Mouse (Mus musculus): ENCODE measurements at regions not wholly inside any gene's neighbourhood (a gene's known extent, or its start where the extent isn't known, plus 50 kb on each side); places are given as distances from the start of the nearest gene placed in this dataset.

DNA sequence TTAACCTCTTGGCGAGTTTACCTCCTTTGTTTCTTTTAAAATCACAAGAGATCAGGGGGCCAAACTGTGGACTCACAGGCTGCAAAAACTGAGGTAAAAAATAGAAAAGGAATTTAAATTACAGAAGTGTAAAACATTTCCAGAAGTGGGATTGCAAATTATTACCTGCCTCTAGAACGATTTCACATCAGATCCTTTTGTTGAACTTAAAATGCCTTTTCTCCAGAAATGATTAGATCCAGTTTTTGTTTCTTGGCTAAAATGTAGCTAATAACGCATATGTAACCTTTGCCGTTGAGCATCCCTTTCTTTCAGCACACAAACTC, 108.8 kb upstream of the Zeb2 start:
- Histone ChIP-seq H3K4me2 (replicated peaks; ENCODE audit: low read depth, low read length) (no peak overlapping the region), H3K27ac (ENCODE audit: low read length) (no peak overlapping the region), H3K4me1 (ENCODE audit: insufficient read depth, low read depth, low read length) (no peaks in the 10 kb centered on the region), H3K9ac (replicated peaks; ENCODE audit: low read depth) (no peak overlapping the region), H3K36me3 (ENCODE audit: insufficient read depth, low read length) (no peaks in the 10 kb centered on the region), H3K9me3 (ENCODE audit: low read length) (no peaks in the 10 kb centered on the region), H3K27me3 (replicated peaks; ENCODE audit: insufficient read depth, low read length) (no peaks in the 10 kb centered on the region), H3K4me3 (ENCODE audit: low read depth, low read length) (no peak overlapping the region)
- DNase-seq (ENCODE audit: low spot score) = no peak
- ATAC-seq = no peak
- TF ChIP-seq CTCF (IDR thresholded peaks at IDR 0.05) = no peak
- no peak for TF ChIP-seq EP300 (IDR thresholded peaks at IDR 0.05)
- 72% methylated on average over 4 of the region's 4 CpGs for WGBS

DNA sequence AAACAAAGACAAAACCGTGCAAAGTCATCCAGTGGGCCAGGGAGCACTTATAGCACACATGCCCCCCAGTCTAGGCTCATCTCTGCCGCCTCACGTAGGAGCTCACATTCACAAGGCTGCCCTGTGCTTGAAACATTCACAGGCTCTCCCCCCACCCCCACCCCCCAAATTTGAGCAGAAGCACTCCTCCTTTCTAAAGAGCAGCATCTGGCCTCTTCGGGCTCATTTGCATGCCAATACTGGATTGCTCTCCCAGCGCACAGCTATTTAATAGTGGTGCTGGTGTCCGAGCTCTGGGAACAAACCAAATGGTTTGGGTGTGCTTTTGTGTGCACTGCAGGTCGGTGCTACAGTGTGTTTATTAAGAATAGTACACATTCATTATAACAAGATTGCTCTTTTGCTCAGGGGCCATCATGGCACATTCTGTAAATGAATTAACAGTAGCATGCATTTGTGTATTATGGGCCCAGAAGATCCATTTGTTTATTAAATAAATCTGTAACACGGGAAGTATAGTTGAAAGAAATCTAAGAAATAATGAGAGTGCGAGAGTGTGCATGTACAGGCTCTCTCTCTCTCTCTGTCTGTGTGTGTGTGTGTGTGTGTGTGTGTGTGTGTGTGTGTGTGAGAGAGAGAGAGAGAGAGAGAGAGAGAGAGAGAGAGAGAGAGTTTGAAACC, 108.3 kb upstream of the Zeb2 start:
- 65% methylated on average over 9 of the region's 9 CpGs for WGBS

DNA sequence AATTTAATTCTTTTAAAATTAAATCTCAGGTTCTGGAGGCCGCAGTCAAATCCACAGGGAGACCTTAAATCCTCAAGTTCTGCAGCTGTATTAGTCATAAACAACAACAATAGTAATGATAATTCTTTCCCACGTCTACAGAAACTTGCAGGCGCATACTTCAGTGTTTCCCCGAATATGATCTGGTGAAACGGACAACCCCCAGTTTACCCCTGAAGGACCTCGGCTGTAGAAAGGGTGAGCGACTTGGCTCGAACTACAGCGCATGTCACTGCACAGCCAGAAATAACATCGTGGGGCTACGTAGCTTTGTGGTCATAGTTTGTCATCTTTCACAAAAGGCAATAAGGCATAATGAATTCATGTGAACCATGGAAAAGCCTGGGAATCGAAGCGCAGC, 105.0 kb upstream of the Zeb2 start:
- no peak overlapping the region for H3K9ac ChIP-seq (replicated peaks; ENCODE audit: low read depth)
- no peaks in the 10 kb centered on the region for H3K4me1 ChIP-seq (ENCODE audit: insufficient read depth, low read depth, low read length)
- WGBS = 71% methylated on average over 13 of the region's 13 CpGs
- DNase-seq (ENCODE audit: low spot score) (no peak), ATAC-seq (no peak)
- no peak overlapping the region for H3K4me3 ChIP-seq (ENCODE audit: low read depth, low read length)
- H3K27ac ChIP-seq (ENCODE audit: low read length) = no peak overlapping the region
- no peaks in the 10 kb centered on the region for H3K9me3 ChIP-seq (ENCODE audit: low read length)
- TF ChIP-seq EP300 (IDR thresholded peaks at IDR 0.05) (no peak), CTCF (IDR thresholded peaks at IDR 0.05) (no peak)
- no peaks in the 10 kb centered on the region for H3K36me3 ChIP-seq (ENCODE audit: insufficient read depth, low read length)
- no peaks in the 10 kb centered on the region for H3K27me3 ChIP-seq (replicated peaks; ENCODE audit: insufficient read depth, low read length)
- H3K4me2 ChIP-seq (replicated peaks; ENCODE audit: low read depth, low read length) = no peak overlapping the region

More for the DNA sequence above, 108.3 kb upstream of the Zeb2 start:
- Histone ChIP-seq H3K27me3 (replicated peaks; ENCODE audit: insufficient read depth, low read length) (no peaks in the 10 kb centered on the region), H3K9ac (replicated peaks; ENCODE audit: low read depth) (no peak overlapping the region), H3K9me3 (ENCODE audit: low read length) (no peaks in the 10 kb centered on the region), H3K4me1 (ENCODE audit: insufficient read depth, low read depth, low read length) (no peaks in the 10 kb centered on the region), H3K36me3 (ENCODE audit: insufficient read depth, low read length) (no peaks in the 10 kb centered on the region), H3K27ac (ENCODE audit: low read length) (no peak overlapping the region), H3K4me3 (ENCODE audit: low read depth, low read length) (no peak overlapping the region), H3K4me2 (replicated peaks; ENCODE audit: low read depth, low read length) (no peak overlapping the region)
- ATAC-seq (no peak), DNase-seq (ENCODE audit: low spot score) (no peak)
- no peak for TF ChIP-seq CTCF (IDR thresholded peaks at IDR 0.05)
- TF ChIP-seq EP300 (IDR thresholded peaks at IDR 0.05) = no peak

DNA sequence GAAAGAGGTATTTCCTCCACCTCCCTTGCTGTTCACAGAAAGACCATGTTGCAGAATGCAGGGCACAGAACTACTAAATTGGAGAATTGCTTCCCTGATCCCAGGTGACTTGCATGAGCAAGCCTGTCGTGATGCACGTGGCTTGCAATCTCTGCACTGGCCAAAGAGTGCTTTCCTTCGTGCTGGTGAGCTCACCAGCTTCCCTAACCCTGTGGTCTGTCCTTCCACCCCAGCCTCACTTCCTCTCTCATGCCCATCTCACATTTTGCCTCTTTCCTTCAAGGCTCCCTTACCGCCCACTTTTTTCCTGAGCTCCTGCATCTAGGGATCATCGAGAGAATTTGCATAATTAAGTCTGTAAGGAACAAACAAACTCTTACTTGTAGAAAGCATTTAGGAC, 102.7 kb upstream of the Zeb2 start:
- DNase-seq (ENCODE audit: low spot score) (no peak), ATAC-seq (no peak)
- Histone ChIP-seq H3K4me1 (ENCODE audit: insufficient read depth, low read depth, low read length) (no peaks in the 10 kb centered on the region), H3K9me3 (ENCODE audit: low read length) (no peaks in the 10 kb centered on the region), H3K27ac (ENCODE audit: low read length) (no peak overlapping the region), H3K4me2 (replicated peaks; ENCODE audit: low read depth, low read length) (no peak overlapping the region), H3K4me3 (ENCODE audit: low read depth, low read length) (no peak overlapping the region), H3K9ac (replicated peaks; ENCODE audit: low read depth) (no peak overlapping the region), H3K27me3 (replicated peaks; ENCODE audit: insufficient read depth, low read length) (no peaks in the 10 kb centered on the region), H3K36me3 (ENCODE audit: insufficient read depth, low read length) (no peaks in the 10 kb centered on the region)
- WGBS = 53% methylated on average over 5 of the region's 5 CpGs
- TF ChIP-seq CTCF (IDR thresholded peaks at IDR 0.05) = no peak
- no peak for TF ChIP-seq EP300 (IDR thresholded peaks at IDR 0.05)

DNA sequence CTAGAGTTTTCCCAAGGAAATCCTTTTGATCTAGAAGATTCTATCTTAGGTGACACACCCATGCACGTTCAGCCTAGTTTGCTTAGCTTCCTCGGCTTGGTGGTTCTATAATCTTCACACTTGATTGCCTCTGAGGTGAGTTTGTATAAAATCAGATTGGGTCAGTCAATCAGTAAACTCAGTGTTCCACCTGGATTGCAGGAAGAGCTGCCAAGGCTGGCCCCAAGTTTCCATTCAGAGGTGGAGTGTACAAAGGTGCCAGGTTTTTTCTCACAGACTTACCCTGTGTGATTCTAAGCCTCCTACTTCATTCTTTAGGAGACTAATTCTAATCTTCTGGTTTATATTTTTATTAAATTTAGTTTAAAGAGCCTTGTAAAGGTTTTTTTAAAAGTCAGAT, 95.6 kb upstream of the Zeb2 start:
- DNase-seq (ENCODE audit: low spot score) (no peak), ATAC-seq (no peak)
- H3K4me2 ChIP-seq (replicated peaks; ENCODE audit: low read depth, low read length) = no peak overlapping the region
- no peaks in the 10 kb centered on the region for H3K36me3 ChIP-seq (ENCODE audit: insufficient read depth, low read length)
- 55% methylated on average over 2 of the region's 2 CpGs for WGBS
- H3K4me3 ChIP-seq (ENCODE audit: low read depth, low read length) = no peak overlapping the region
- H3K9ac ChIP-seq (replicated peaks; ENCODE audit: low read depth) = no peak overlapping the region
- no peaks in the 10 kb centered on the region for H3K9me3 ChIP-seq (ENCODE audit: low read length)
- no peak for TF ChIP-seq CTCF (IDR thresholded peaks at IDR 0.05)
- TF ChIP-seq EP300 (IDR thresholded peaks at IDR 0.05) = no peak
- H3K27me3 ChIP-seq (replicated peaks; ENCODE audit: insufficient read depth, low read length) = no peaks in the 10 kb centered on the region
- H3K27ac ChIP-seq (ENCODE audit: low read length) = no peak overlapping the region
- H3K4me1 ChIP-seq (ENCODE audit: insufficient read depth, low read depth, low read length) = no peaks in the 10 kb centered on the region

DNA sequence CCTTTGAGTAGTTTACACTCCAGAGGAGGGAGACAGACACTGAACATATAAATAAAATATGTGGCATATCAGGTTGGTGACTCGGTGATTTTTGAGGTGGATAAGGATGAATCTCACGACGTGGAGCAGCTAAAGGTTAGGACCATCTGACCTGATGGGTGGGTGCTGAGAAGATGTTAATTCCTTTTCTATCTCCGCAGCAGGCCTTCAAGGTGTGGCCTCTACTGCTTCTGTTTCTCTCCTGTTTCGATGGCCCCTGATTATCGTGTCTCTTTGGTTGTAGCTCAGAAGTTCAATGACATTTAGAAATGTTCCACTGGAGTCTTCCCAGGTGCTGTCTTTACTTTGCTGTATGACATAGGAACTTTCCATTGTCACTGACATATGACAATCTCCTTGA, 91.3 kb upstream of the Zeb2 start:
- Histone ChIP-seq H3K27ac (ENCODE audit: low read length) (no peak overlapping the region), H3K4me1 (ENCODE audit: insufficient read depth, low read depth, low read length) (peaks cover 3% of the 10 kb centered on the region; the same call in 1 of the 2 replicates), H3K4me2 (replicated peaks; ENCODE audit: low read depth, low read length) (no peak overlapping the region), H3K9me3 (ENCODE audit: low read length) (no peaks in the 10 kb centered on the region), H3K36me3 (ENCODE audit: insufficient read depth, low read length) (no peaks in the 10 kb centered on the region), H3K9ac (replicated peaks; ENCODE audit: low read depth) (no peak overlapping the region), H3K27me3 (replicated peaks; ENCODE audit: insufficient read depth, low read length) (no peaks in the 10 kb centered on the region), H3K4me3 (ENCODE audit: low read depth, low read length) (no peak overlapping the region)
- no peak for DNase-seq (ENCODE audit: low spot score)
- ATAC-seq = no peak
- WGBS = 90% methylated on average over 6 of the region's 6 CpGs
- TF ChIP-seq CTCF (IDR thresholded peaks at IDR 0.05) (no peak), EP300 (IDR thresholded peaks at IDR 0.05) (no peak)

DNA sequence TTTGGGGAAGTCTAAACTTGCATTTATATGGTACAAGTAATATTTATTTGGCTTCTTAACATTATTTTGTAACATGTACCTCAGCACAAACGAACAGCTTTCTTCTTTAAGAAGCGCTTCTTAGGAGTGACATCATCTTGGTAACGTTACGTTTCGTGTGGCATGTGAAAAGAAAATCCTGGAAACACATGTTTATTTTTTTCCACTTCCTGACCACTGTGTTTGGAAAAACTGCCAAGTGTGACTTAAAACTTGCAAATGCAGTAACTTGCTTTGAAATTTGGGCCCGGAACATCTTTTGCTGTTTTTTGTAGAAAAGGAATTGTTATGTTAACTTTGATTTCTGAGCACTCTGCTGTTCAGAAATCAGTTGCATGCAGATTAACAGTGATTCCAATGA, 88.6 kb upstream of the Zeb2 start:
- ATAC-seq (no peak), DNase-seq (ENCODE audit: low spot score) (peak; percentile 72)
- H3K4me1 ChIP-seq (ENCODE audit: insufficient read depth, low read depth, low read length) = peaks cover 3% of the 10 kb centered on the region; the same call in 1 of the 2 replicates
- H3K27me3 ChIP-seq (replicated peaks; ENCODE audit: insufficient read depth, low read length) = no peaks in the 10 kb centered on the region
- no peaks in the 10 kb centered on the region for H3K9me3 ChIP-seq (ENCODE audit: low read length)
- WGBS = 32% methylated on average over 6 of the region's 6 CpGs
- no peak overlapping the region for H3K4me3 ChIP-seq (ENCODE audit: low read depth, low read length)
- H3K27ac ChIP-seq (ENCODE audit: low read length) = no peak overlapping the region
- no peak overlapping the region; the same call in 1 of the 2 replicates for H3K4me2 ChIP-seq (replicated peaks; ENCODE audit: low read depth, low read length)
- TF ChIP-seq CTCF (IDR thresholded peaks at IDR 0.05) (no peak), EP300 (IDR thresholded peaks at IDR 0.05) (no peak)
- no peak overlapping the region for H3K9ac ChIP-seq (replicated peaks; ENCODE audit: low read depth)
- H3K36me3 ChIP-seq (ENCODE audit: insufficient read depth, low read length) = no peaks in the 10 kb centered on the region

Data from lung, postnatal 0 days (tissue).